ENCODE assay signal across 8 mouse cellular contexts in the genomic region with DNA sequence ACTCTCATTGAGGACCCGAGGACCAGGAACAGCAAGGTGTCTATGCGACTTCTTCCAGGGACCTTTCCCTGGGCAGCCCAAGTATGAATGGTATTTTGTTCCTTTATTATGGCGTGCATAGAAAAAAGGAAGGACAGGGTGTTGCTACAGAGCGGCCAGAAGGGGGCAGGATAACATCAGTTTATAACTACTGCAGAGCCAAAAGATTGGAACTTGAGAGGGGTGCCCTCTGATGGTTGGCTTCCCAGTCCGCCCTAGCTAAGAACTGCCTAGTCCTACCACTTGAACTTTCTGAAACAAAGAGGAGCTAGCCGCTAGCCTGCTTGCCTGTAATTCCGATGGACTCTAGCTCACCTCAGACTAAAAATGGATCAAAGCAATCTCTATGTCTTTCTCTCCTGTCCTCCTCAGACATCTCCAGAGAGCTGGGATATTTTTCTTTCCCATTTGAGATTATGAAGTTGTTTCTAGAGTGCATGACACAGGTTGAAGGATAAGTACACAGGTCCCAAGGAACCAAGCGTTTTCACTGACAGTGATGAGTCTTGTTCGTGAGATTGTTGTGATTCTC. TPM values are rescaled to one million over a fixed set of nuclear protein-coding genes. Genes with fewer than 3 reads are reported as not detected.
DNase-seq lines count a peak whose midpoint lies in the region; ATAC-seq and TF ChIP-seq lines count a peak whose summit lies in the region.

No protein-coding gene starts in this region.

- no peaks in the 10 kb centered on the region for H3K9me3 ChIP-seq in kidney, embryonic 14.5 days (ENCODE audit: control insufficient read depth, low read length)
- no peaks in the 10 kb centered on the region for H3K9me3 ChIP-seq in limb, embryonic 13.5 days
- H3K9me3 ChIP-seq in stomach, postnatal 0 days (ENCODE audit: control insufficient read depth, low read length), result no peaks in the 10 kb centered on the region

- H3K4me3 ChIP-seq in kidney, embryonic 14.5 days (ENCODE audit: low read length), result no peak overlapping the region
- H3K4me3 ChIP-seq in limb, embryonic 13.5 days, result no peak overlapping the region
- H3K4me3 ChIP-seq in stomach, postnatal 0 days (ENCODE audit: low read depth, low read length), result no peak overlapping the region

- no peak for TF ChIP-seq EP300 in stomach, postnatal 0 days (optimal IDR thresholded peaks at IDR 0.05)

- TF ChIP-seq CTCF in stomach, postnatal 0 days (IDR thresholded peaks at IDR 0.05; ENCODE audit: low read depth), result peak; percentile 90

- WGBS in kidney, embryonic 14.5 days, result 13% methylated on average over 9 of the region's 9 CpGs
- WGBS in limb, embryonic 13.5 days, result 10% methylated on average over 9 of the region's 9 CpGs
- WGBS in stomach, postnatal 0 days, result 14% methylated on average over 9 of the region's 9 CpGs

- no peaks in the 10 kb centered on the region for H3K4me1 ChIP-seq in kidney, embryonic 14.5 days (ENCODE audit: control insufficient read depth, insufficient read depth, low read length)
- peaks cover 22% of the 10 kb centered on the region for H3K4me1 ChIP-seq in limb, embryonic 13.5 days
- no peaks in the 10 kb centered on the region for H3K4me1 ChIP-seq in stomach, postnatal 0 days (replicated peaks; ENCODE audit: control insufficient read depth, insufficient read depth)

- H3K9ac ChIP-seq in kidney, embryonic 14.5 days (ENCODE audit: low read depth, low read length), result no peak overlapping the region
- H3K9ac ChIP-seq in limb, embryonic 13.5 days, result no peak overlapping the region
- H3K9ac ChIP-seq in stomach, postnatal 0 days (ENCODE audit: low read length), result no peak overlapping the region

- H3K36me3 ChIP-seq in kidney, embryonic 14.5 days (ENCODE audit: control insufficient read depth, insufficient read depth, low read length), result no peaks in the 10 kb centered on the region
- H3K36me3 ChIP-seq in limb, embryonic 13.5 days, result no peaks in the 10 kb centered on the region
- no peaks in the 10 kb centered on the region for H3K36me3 ChIP-seq in stomach, postnatal 0 days (ENCODE audit: control insufficient read depth, insufficient read depth, low read length)

- ATAC-seq in kidney, embryonic 14.5 days (ENCODE audit: low FRiP score, low TSS enrichment), result peak; percentile 67
- no peak for ATAC-seq in limb, embryonic 13.5 days (ENCODE audit: low FRiP score, low read depth)
- peak; percentile 64 for ATAC-seq in stomach, postnatal 0 days (ENCODE audit: low FRiP score, low TSS enrichment)

- no peak overlapping the region for H3K27ac ChIP-seq in kidney, embryonic 14.5 days (ENCODE audit: low read depth, low read length)
- H3K27ac ChIP-seq in limb, embryonic 13.5 days, result no peak overlapping the region; the same call in 1 of the 2 replicates
- H3K27ac ChIP-seq in stomach, postnatal 0 days (replicated peaks), result no peak overlapping the region

- no peak overlapping the region for H3K4me2 ChIP-seq in kidney, embryonic 14.5 days (replicated peaks; ENCODE audit: low read depth, low read length)
- peak overlapping the region; percentile 84 for H3K4me2 ChIP-seq in limb, embryonic 13.5 days (replicated peaks)
- no peak overlapping the region for H3K4me2 ChIP-seq in stomach, postnatal 0 days (replicated peaks; ENCODE audit: low read depth)

- peak; percentile 38 for DNase-seq in 3134 (ENCODE audit: extremely low read depth, insufficient read length, low spot score)
- DNase-seq in adipocyte (ENCODE audit: low spot score), result peak; percentile 88
- DNase-seq in embryo, embryonic 10.5 days (ENCODE audit: low spot score), result peak; percentile 92
- DNase-seq in heart, adult 8-10 months (ENCODE audit: low spot score), result peak; percentile 66
- DNase-seq in naive thymus-derived CD4-positive, alpha-beta T cell, adult 2 months (ENCODE audit: low read depth), result peak; percentile 79
- peak; percentile 72 for DNase-seq in stomach, postnatal 0 days (ENCODE audit: low spot score)

- H3K27me3 ChIP-seq in kidney, embryonic 14.5 days (ENCODE audit: control insufficient read depth, insufficient read depth, low read length), result no peaks in the 10 kb centered on the region
- no peaks in the 10 kb centered on the region for H3K27me3 ChIP-seq in limb, embryonic 13.5 days
- H3K27me3 ChIP-seq in stomach, postnatal 0 days (ENCODE audit: control insufficient read depth, insufficient read depth, low read length), result no peaks in the 10 kb centered on the region

RNA-seq across cellular contexts. Expression of gene Spr, which starts 16.5 kb away (rescaled TPM):
- 100 to 1,000 TPM in 1 of 4 experiments, 10 to 100 TPM in 3; 85.7 to 109 (median 94.2) TPM for total RNA-seq in heart, adult 8-10 months (2022)
- 79.4 and 100 TPM in 2 replicates for polyA plus RNA-seq in kidney, embryonic 14.5 days (2014; fragmentation: Nextera tagmentation; extraction: Ambion mirVana)
- polyA plus RNA-seq in limb, embryonic 13.5 days (2015; fragmentation: Nextera tagmentation; extraction: Ambion mirVana), result 39.5 and 41.4 TPM in 2 replicates
- 58.8 and 62.1 TPM in 2 replicates for polyA plus RNA-seq in stomach, postnatal 0 days (2015; fragmentation: Nextera tagmentation; extraction: Ambion mirVana)

RNA-seq across cellular contexts. Expression of gene Emx1, which starts 33.2 kb away (rescaled TPM):
- not detected for total RNA-seq in heart, adult 8-10 months (2022)
- 7.5 and 8.5 TPM in 2 replicates for polyA plus RNA-seq in kidney, embryonic 14.5 days (2014; fragmentation: Nextera tagmentation; extraction: Ambion mirVana)
- polyA plus RNA-seq in limb, embryonic 13.5 days (2015; fragmentation: Nextera tagmentation; extraction: Ambion mirVana), result 0.60 and 0.64 TPM in 2 replicates
- polyA plus RNA-seq in stomach, postnatal 0 days (2015; fragmentation: Nextera tagmentation; extraction: Ambion mirVana), result not detected in 2 replicates

Comparison
In these comparisons a context has a peak if more than half of its experiments do, and no peak if none do; other contexts are left out.
1. DNase-seq: peak in every context shown above with its lines; median percentile 92 in embryo, embryonic 10.5 days; 88 in adipocyte; 79 in naive thymus-derived CD4-positive, alpha-beta T cell, adult 2 months; 72 in stomach, postnatal 0 days; 66 in heart, adult 8-10 months; 38 in 3134.